Mouse (Mus musculus) intestine, postnatal 0 days (tissue): ENCODE measurements around the gene Sf3b3. TPM values are rescaled to one million over a fixed set of nuclear protein-coding genes. Genes with fewer than 3 reads are reported as not detected.

Source experiments
- ATAC-seq: fragments of 200-750 bp; cut with Nextera tagmentation; 2 replicates; pipeline ENCODE4 v1.8.0; 2017; ENCODE audit warnings: mild to moderate bottlenecking, moderate TSS enrichment, moderate library complexity
- H3K27ac ChIP-seq: fragments of 300-500 bp; sonication (generic); 2 replicates; pipeline ENCODE4 v1.5.1; 2014; ENCODE audit warnings: mild to moderate bottlenecking, low read depth, low read length, moderate library complexity
- H3K27me3 ChIP-seq: fragments of 300-500 bp; sonication (generic); replicated peaks from 2 replicates; pipeline ENCODE4 v1.6.1; 2014; ENCODE audit warnings: low read length, mixed read lengths; ENCODE audit not compliant: control insufficient read depth, insufficient read depth
- H3K36me3 ChIP-seq: fragments of 300-500 bp; sonication (generic); 2 replicates; pipeline ENCODE4 v1.6.1; 2014; ENCODE audit warnings: mild to moderate bottlenecking, moderate library complexity; ENCODE audit not compliant: control insufficient read depth, insufficient read depth
- H3K4me1 ChIP-seq: fragments of 300-500 bp; sonication (generic); replicated peaks from 2 replicates; pipeline ENCODE4 v1.6.1; 2014; ENCODE audit warnings: antibody characterized with exemption, low read length, mixed read lengths; ENCODE audit not compliant: control insufficient read depth, insufficient read depth
- H3K4me2 ChIP-seq: fragments of 300-500 bp; sonication (generic); replicated peaks from 2 replicates; pipeline ENCODE4 v1.6.1; 2014; ENCODE audit warnings: low read depth, mild to moderate bottlenecking, moderate library complexity
- H3K4me3 ChIP-seq: fragments of 300-500 bp; sonication (generic); 2 replicates; pipeline ENCODE4 v1.5.1; 2014; ENCODE audit warnings: low read depth, low read length
- H3K9ac ChIP-seq: fragments of 300-500 bp; sonication (generic); 2 replicates; pipeline ENCODE4 v1.6.1; 2014; ENCODE audit warnings: mild to moderate bottlenecking, low read depth, low read length
- H3K9me3 ChIP-seq: fragments of 300-500 bp; sonication (generic); 2 replicates; pipeline ENCODE4 v1.6.1; 2016; ENCODE audit warnings: mixed run types; ENCODE audit not compliant: control insufficient read depth
- CTCF ChIP-seq: sonication (generic); IDR thresholded peaks from 2 replicates; pipeline ENCODE4 v1.5.1; 2016; ENCODE audit warnings: low read depth, mild to moderate bottlenecking, control low read depth, antibody characterized with exemption, moderate library complexity
- WGBS: fragments of 180-500 bp; shearing (Covaris S2); extraction: QIAGEN DNeasy Blood & Tissue Kit; methylation state at CpG from one replicate; pipeline ENCODE4 v1.1.7; 2014; 5-methylcytosine and 5-hydroxymethylcytosine counted together
- polyA plus RNA-seq: library from polyadenylated mRNA; unstranded; fragments of >200 nt; fragmentation: Nextera tagmentation; extraction: Ambion mirVana; gene quantifications from 2 replicates; pipeline ENCODE4 v1.2.1, GENCODE M21; 2015

Gene Sf3b3
- polyA plus RNA-seq, 1 experiment from 2014 or later: 29.7 TPM

DNA sequence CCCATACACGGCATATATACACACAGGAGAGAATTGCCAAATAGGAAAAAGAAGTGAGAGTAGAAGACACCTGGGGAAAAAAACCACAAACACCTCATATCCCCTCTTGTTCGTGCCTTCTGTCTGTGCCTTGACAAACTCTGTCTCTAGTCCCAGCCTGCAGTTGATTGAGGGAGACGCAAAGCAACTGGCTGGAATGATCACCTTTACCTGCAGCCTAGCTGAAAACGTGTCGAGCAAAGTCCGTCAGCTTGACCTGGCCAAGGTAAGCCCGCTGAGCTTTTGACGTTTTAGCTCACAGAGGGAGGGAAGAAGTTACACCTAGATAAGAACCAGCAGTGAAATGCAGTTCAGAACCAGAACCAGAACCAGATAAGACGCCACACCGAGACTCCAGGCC lies 4.6 kb upstream of the Sf3b3 start:
- Histone ChIP-seq H3K27me3 (no peaks in the 10 kb centered on the region), H3K4me2 (no peak overlapping the region), H3K36me3 (peaks cover 65% of the 10 kb centered on the region), H3K9me3 (no peaks in the 10 kb centered on the region), H3K4me3 (no peak overlapping the region), H3K27ac (no peak overlapping the region; the same call in 1 of the 2 replicates), H3K9ac (no peak overlapping the region), H3K4me1 (no peaks in the 10 kb centered on the region)
- WGBS: 81% methylated on average over 10 of the region's 10 CpGs
- TF ChIP-seq CTCF: no peak
- no peak for ATAC-seq

- 49% methylated on average over 14 of the region's 14 CpGs for whole genome bisulfite sequencing
- no peak for ATAC-seq
Measured at GRCm38 (mm10) chr8:110847645-110848495, 1.3 kb upstream of the Sf3b3 start.

DNA sequence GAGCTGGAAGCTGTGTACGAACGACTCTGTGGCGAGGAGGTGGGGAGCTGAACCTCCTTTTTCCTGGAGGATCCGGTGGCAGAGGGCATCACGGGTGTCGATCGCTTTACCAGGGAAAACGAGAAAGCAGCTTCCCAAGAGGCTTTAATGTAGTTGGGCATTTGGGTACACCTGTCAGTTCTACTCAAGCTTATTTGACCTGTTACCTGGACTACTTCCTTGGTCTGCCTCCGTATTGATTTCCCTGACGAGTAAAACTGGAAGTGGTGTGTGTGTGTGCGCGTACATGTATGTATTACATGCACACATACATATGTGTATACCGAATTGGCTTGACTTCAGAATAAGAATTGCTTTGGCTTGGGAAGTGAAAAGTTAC lies 573 bp upstream of the Sf3b3 start:
- no peaks in the 10 kb centered on the region for H3K27me3 ChIP-seq
- no peak for TF ChIP-seq CTCF
- ATAC-seq: peak; percentile 33
- WGBS: 3% methylated on average over 13 of the region's 13 CpGs
- peaks cover 53% of the 10 kb centered on the region for H3K36me3 ChIP-seq
- peak overlapping the region; percentile 79 for H3K4me2 ChIP-seq
- H3K27ac ChIP-seq: peak overlapping the region; percentile 81
- H3K4me1 ChIP-seq: no peaks in the 10 kb centered on the region
- H3K4me3 ChIP-seq: peak overlapping the region; percentile 87
- H3K9me3 ChIP-seq: no peaks in the 10 kb centered on the region
- peak overlapping the region; percentile 88 for H3K9ac ChIP-seq

More at GRCm38 (mm10) chr8:110847645-110848495, 1.3 kb upstream of the Sf3b3 start:
- Histone ChIP-seq H3K9me3 (no peaks in the 10 kb centered on the region), H3K27me3 (no peaks in the 10 kb centered on the region), H3K4me1 (no peaks in the 10 kb centered on the region), H3K27ac (no peak overlapping the region), H3K9ac (peak overlapping the region; percentile 88), H3K36me3 (peaks cover 53% of the 10 kb centered on the region), H3K4me3 (peak overlapping the region; percentile 87), H3K4me2 (peak overlapping the region; percentile 79)
- TF ChIP-seq CTCF: no peak

GRCm38 (mm10) chr8:110845821-110846404 lies 674 bp downstream of the Sf3b3 start:
- TF ChIP-seq CTCF: no peak
- Histone ChIP-seq H3K4me1 (no peaks in the 10 kb centered on the region), H3K36me3 (peaks cover 49% of the 10 kb centered on the region), H3K27me3 (no peaks in the 10 kb centered on the region), H3K9me3 (no peaks in the 10 kb centered on the region), H3K27ac (peak overlapping the region; percentile 81), H3K9ac (peak overlapping the region; percentile 88), H3K4me3 (peak overlapping the region; percentile 87), H3K4me2 (peak overlapping the region; percentile 79)
- no peak for ATAC-seq
- 2% methylated on average over 17 of the region's 17 CpGs for WGBS

DNA sequence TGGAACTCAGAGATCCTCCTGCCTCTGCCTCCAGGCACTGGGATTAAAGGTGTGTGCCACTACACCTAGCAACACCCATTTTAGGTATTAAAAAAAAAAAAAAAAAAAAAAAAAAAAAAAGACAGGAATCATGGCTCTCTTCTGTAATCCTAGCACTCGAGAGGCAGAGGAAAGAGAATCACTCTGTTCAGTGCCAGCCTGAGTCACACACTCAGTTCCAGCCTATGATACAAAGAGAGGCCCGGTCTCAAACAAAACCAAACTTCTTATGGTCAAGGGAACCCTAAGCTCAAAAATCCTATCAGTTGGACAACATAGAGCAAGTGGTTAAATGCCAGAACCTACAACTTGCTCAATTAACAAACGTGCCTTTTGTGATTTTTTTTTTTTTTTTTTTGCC lies 1.6 kb downstream of the Sf3b3 start:
- 64% methylated on average over 3 of the region's 3 CpGs for WGBS
- peak overlapping the region; percentile 87; the same call in 1 of the 2 replicates for H3K4me3 ChIP-seq
- H3K4me1 ChIP-seq: no peaks in the 10 kb centered on the region
- peaks cover 48% of the 10 kb centered on the region for H3K36me3 ChIP-seq
- TF ChIP-seq CTCF: no peak
- peak overlapping the region; percentile 79 for H3K4me2 ChIP-seq
- H3K27me3 ChIP-seq: no peaks in the 10 kb centered on the region
- no peak overlapping the region for H3K9ac ChIP-seq
- no peaks in the 10 kb centered on the region for H3K9me3 ChIP-seq
- H3K27ac ChIP-seq: no peak overlapping the region
- no peak for ATAC-seq

DNA sequence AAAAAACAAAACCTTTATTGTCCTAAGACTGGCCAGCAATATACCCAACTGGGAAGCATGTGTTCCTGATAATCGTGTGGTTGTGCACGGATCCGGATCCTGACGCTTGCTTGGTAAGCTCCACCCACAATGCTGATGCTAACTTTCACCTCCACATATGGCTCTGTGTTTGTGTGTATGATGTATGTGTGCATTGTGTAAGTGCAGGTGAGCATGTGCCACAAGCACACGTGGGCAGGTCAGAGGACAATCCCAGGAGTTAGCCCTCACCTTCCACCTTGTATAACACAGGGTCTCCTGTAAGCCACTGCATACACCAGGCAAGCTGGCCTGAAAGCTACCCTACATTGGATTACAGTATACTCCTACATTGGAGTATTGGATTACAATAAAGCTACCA lies 3.4 kb downstream of the Sf3b3 start:
- H3K27ac ChIP-seq: no peak overlapping the region
- no peak overlapping the region for H3K4me2 ChIP-seq
- no peaks in the 10 kb centered on the region for H3K4me1 ChIP-seq
- no peaks in the 10 kb centered on the region for H3K27me3 ChIP-seq
- TF ChIP-seq CTCF: no peak
- 69% methylated on average over 5 of the region's 5 CpGs for WGBS
- H3K9me3 ChIP-seq: no peaks in the 10 kb centered on the region
- peaks cover 60% of the 10 kb centered on the region for H3K36me3 ChIP-seq
- no peak for ATAC-seq
- H3K9ac ChIP-seq: no peak overlapping the region
- H3K4me3 ChIP-seq: no peak overlapping the region
